Mouse (Mus musculus) lung, adult 2 months (tissue): ENCODE measurements around the gene 1700006A11Rik.
"Not testable (repeated sequence)": the region's sequence is repeated elsewhere in the genome, so short reads cannot be mapped to it uniquely, and the experiment has no call there.

ENCODE experiments used
- CTCF ChIP-seq: fragments of 200-500 bp; IDR thresholded peaks from 2 replicates; pipeline ENCODE4 v1.5.1; 2011; ENCODE audit warnings: mild to moderate bottlenecking, low read length, control low read depth; ENCODE audit not compliant: insufficient read depth
- POLR2A ChIP-seq: fragments of 200-500 bp; IDR thresholded peaks from 2 replicates; pipeline ENCODE4 v1.6.1; 2011; ENCODE audit warnings: low read depth, mild to moderate bottlenecking, control low read depth, low read length, borderline replicate concordance; ENCODE audit errors: extremely low read depth

GRCm38 (mm10) chr3:124474291-124474690, 48.5 kb upstream of the 1700006A11Rik start:
- not testable (repeated sequence) for TF ChIP-seq POLR2A, CTCF
